Mouse (Mus musculus) thymus, postnatal 25 days (tissue): ENCODE results near the gene Tsc1.

ENCODE experiments used
- DNase-seq: peaks from one replicate; pipeline ENCODE4 v3.0.0; 2022

Gene Tsc1

GRCm38 (mm10) chr2:28616358-28616757 is 24.7 kb upstream of the Tsc1 start:
- peak; percentile 26 for DNase-seq

DNA sequence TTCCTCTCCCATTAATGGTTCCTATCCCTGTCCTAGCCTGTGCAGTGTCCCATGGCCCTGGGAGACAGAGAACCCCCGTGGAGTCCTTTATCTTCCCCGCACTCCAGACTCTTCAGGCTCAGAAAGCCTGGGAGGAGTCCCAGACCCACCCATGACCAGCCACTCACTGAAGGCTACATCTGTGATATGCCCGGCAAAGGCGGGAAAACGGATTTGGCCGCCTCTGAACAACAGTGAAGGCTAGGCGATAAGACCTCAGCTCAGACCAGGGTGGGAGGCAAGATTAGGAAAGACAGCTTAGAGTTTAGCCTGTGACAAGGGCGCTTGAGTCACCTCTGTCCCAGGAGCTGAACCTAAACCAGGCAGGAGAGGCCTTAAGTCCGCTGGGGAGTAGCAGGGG is 24.2 kb upstream of the Tsc1 start:
- no peak for DNase-seq

GRCm38 (mm10) chr2:28617498-28618486 is 23.2 kb upstream of the Tsc1 start:
- no peak for DNase-seq

- DNase-seq, result no peak
These were observed 22.2 kb upstream of the Tsc1 start for GRCm38 (mm10) chr2:28618777-28619336.

DNA sequence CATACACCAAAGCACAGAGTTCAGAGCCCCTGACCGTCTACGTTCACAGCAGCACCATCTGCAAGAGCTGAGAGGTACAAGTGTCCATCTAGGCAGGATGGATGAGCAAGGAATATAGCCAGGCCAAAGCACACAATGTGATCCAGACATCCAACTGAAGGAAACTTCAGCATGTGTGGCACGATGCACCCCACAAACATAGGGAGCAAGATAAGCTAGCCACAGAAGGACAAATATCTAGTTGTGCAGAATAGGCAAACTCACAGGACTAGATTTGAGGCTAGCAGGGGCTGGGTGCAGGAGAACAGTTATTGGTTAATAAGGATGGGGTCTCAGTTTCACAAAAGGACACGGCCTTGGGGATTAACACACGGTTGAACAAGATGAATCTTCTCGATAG is 21.7 kb upstream of the Tsc1 start:
- DNase-seq, result no peak

GRCm38 (mm10) chr2:28620522-28620921 is 20.5 kb upstream of the Tsc1 start:
- DNase-seq, result no peak

GRCm38 (mm10) chr2:28621111-28621510 is 19.9 kb upstream of the Tsc1 start:
- no peak for DNase-seq

DNA sequence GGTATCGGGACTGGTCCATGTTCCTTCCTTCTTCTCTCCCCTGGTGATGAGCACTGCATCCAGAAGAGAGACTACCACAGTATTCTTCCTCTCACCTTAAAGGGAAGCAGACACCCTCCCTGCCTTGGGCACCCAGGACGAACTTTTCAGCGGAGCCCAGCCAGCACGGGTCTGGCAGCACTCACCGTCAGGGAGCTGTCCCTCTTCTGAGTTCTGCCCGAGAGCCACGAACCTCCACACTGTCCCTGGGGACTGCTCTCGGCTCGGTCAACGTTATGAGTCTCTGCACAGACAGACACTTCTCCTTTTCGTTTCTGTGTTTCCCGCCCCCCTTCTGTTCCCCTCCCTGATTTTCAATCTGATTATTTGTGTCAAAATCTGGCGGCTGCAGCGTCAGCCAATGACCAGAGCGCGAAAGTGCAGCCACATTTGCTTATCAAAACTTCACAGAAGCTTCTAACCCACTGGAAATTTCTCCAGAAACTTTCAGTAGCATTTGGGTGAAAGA is 19.3 kb upstream of the Tsc1 start, which contains the start of gene Gfi1b:
TSS of gene Gfi1b (minus strand) at position 319 of the 508 bp plus-strand sequence.
- no peak for DNase-seq

- peak; percentile 46 for DNase-seq
These were observed 18.4 kb upstream of the Tsc1 start for GRCm38 (mm10) chr2:28622521-28623124.

DNA sequence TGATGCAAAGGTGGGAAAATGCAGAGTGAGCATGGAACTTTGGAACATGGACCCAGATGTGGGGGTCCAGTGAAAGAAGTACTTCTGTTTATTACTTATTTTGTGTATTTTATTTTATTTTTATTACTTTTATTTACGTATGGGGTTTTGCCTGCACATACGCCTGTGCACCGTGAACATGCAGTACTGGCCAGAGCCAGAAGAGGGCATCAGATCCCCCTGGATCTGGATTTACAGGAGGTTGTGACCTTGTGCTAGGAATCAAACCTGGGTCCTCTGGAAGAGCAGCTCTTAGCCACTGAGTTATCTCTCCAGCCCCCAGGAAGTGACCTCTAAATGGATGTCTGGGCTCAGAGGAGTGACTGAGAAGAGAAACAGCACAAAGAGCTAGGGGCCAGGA is 16.2 kb upstream of the Tsc1 start:
- peak; percentile 12 for DNase-seq

GRCm38 (mm10) chr2:28626038-28626437 is 15.0 kb upstream of the Tsc1 start:
- no peak for DNase-seq

DNA sequence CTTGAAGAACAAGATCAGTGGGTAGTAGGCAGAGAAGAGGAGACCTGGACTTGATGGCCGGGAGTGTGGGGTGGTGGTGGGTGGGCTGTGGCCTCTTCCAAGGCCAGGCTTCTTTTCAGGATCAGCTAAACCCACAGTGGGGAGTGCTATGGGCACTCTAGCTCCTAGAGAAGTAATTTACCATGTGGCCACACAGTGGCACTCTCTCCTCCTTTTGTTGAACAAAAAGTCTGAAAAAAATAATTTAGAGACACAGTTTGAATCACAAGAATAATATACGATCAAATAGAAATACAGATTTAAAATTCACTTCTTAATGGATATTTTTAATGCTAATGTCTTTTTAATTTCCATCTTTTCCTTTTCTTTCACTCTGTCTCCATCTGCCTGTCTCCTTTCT is 13.0 kb upstream of the Tsc1 start:
- DNase-seq, result peak; percentile 11

- no peak for DNase-seq
These were observed 11.1 kb upstream of the Tsc1 start for GRCm38 (mm10) chr2:28629911-28630381.

GRCm38 (mm10) chr2:28632626-28633025 is 8.4 kb upstream of the Tsc1 start:
- DNase-seq, result no peak

- no peak for DNase-seq
These were observed 7.9 kb upstream of the Tsc1 start for GRCm38 (mm10) chr2:28633136-28633535.

DNA sequence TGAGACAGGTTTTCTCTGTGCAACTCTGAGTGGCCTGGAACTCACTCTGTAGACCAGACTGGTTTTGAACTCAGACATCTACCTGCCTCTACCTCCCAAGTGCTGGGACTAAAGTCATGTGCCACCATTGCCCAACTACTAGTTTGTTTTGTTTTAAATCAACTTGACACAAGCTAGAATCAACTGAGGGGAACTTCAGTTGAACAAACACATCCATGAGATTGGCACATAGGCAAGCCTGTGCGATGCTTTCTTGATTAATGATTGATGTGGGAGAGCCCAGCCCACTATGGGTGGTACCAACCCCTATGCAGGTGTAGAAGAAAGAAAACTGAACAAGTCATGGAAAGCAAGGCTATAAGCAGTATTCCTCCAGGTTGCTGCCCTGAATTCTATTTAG is 5.8 kb upstream of the Tsc1 start:
- DNase-seq, result no peak

- DNase-seq, result no peak
These were observed 3.8 kb upstream of the Tsc1 start for GRCm38 (mm10) chr2:28637106-28637845.

DNA sequence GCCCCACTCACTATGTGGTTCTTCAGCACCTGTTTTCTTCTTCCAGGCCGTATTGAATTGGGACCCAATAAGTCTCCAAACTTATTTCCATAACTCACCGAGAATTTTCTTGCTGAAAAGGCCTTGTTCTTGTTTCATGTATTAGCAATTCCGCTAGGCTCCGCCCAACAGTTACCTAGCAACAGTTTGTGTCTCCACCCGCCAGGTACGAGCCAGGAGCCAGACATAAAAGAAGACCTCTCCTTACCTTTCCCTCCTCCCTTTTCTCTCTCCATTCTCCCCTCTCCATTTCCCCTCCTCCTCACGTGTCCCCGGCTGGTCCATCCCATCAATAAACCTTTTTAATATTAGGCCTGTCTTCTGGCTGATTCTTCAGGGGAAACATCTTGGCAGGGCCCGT is 2.7 kb upstream of the Tsc1 start:
- no peak for DNase-seq

DNA sequence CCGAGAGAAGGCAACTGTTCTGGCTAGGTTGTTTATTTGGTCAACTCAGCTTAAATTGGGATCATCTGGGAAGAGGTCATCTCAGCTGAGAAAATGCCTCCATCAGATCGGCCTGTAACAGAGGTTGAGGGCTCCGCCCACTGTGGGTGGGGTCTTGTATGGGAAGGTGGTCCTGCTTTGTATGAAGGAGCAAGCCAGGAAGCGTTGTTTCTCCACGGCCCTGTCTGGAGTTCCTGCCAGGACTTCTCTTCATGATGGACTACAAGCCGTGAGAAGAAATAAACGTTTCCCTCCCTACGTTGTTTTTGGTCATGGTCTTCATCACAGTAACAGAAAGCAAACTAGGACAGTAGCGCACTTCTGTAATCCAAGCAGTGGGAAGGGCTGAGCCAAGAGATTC is 2.1 kb upstream of the Tsc1 start:
- DNase-seq, result peak; percentile 33

DNA sequence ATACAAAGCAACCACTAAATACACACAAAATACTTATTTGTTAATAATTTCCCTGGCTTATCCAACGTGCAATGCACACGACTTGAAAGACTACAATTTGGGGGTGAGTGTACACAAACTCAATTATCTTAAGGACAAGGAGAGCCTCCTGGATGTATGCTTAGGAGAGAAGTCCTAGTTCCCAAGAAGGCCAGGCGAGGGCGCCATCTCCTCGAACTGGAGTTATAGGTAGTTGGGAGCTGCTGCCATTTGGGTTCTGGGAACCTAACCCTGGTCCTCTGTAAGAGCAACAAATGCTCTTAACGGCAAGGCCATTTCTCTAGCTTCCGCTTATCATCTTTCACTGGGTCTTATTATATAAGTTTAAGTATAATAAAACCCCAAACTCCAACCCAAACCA is 1.2 kb upstream of the Tsc1 start:
- DNase-seq, result peak; percentile 38

DNA sequence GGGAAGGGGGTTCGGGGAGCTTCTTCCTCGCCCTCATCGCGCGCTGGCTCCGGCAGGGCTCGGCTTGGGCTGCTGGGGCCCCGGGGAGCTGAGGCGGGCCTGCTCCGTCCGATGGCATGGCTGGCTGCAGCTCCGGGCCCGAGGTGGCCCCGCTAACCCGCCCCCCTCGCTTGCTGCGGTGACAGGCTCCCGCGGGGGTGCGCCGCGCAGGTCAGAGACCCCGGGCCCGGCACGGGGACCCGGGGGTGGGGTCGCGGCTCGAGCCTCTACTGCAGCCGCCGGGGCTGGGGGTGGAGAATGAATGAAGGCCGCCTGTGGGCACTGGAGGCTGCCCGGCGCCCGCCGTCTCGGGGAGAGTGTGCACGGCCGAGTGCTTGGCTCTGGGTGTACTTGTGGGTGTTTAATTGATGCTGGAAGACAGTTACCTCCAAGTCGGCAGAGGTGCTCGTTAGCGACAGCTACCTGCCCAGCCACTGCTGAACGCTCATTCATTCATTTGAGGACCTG is 460 bp downstream of the Tsc1 start:
- no peak for DNase-seq

DNA sequence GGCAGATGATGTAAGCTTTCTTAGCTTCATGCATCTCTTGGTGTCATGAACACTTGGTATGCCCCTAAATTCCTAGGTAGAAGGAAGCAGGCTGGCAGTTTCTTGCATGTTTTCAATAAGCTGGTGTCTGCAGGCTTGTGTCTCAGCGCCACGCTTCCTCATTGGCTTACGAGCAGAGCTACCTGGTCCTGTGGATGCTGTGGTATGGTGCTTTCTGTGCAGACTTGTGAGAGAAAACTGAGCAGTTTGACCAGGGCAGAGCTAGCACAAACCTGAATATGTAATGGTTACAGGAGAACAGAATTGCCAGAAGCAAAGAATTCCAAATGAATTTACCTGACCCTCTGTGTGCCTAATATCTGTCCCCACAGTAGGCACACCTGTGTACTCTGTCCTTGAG is 2.1 kb downstream of the Tsc1 start:
- DNase-seq, result no peak

DNA sequence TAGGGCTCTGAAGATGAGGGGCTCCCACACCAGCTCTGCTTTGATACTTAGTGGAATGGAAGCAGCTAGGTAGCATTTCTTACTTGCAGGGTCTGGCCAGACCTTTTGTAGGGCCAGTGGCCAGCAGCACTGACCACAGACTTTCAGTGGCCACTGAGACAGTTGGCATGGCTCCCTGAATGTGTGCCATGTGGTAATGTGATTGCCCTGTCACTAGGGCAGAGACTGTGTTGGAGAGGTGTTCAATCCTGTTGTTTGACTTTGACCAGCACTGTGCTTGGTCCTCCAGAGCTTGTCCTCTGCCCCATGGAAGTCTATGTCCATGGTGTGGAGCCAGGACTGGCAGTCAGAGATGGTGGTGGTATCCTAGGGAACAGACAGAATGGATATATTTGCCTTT is 9.5 kb downstream of the Tsc1 start:
- DNase-seq, result no peak
